Mouse (Mus musculus) midbrain, embryonic 10.5 days (tissue): Measurements from ENCODE around the gene Gm5346. TPM values are rescaled to one million over a fixed set of nuclear protein-coding genes. Genes with fewer than 3 reads are reported as not detected.
"Not testable (repeated sequence)": the region's sequence is repeated elsewhere in the genome, so short reads cannot be mapped to it uniquely, and the experiment has no call there.

Experiments used
- DNase-seq: peaks from one replicate; pipeline ENCODE4 v3.0.0-alpha.2; 2017; ENCODE audit warnings: low spot score
- H3K27ac ChIP-seq: fragments of 300-500 bp; sonication (generic); replicated peaks from 2 replicates; pipeline ENCODE4 v1.5.1; 2016; ENCODE audit warnings: mild to moderate bottlenecking
- H3K27me3 ChIP-seq: fragments of 300-500 bp; sonication (generic); 2 replicates; pipeline ENCODE4 v1.6.1; 2016; ENCODE audit warnings: low read depth, mild to moderate bottlenecking; ENCODE audit not compliant: poor library complexity, severe bottlenecking
- H3K36me3 ChIP-seq: fragments of 300-500 bp; sonication (generic); 2 replicates; pipeline ENCODE4 v1.6.1; 2016; ENCODE audit warnings: mild to moderate bottlenecking, moderate library complexity
- H3K4me1 ChIP-seq: fragments of 300-500 bp; sonication (generic); 2 replicates; pipeline ENCODE4 v1.6.1; 2016
- H3K4me3 ChIP-seq: fragments of 300-500 bp; sonication (generic); 2 replicates; pipeline ENCODE4 v1.5.1; 2016; ENCODE audit warnings: mild to moderate bottlenecking, moderate library complexity
- H3K9me3 ChIP-seq: fragments of 300-500 bp; sonication (generic); replicated peaks from 2 replicates; pipeline ENCODE4 v1.6.1; 2016; ENCODE audit warnings: mild to moderate bottlenecking
- WGBS: fragments of 180-500 bp; shearing (Covaris S2); methylation state at CpG from one replicate; pipeline ENCODE4 v1.1.7; 2016; 5-methylcytosine and 5-hydroxymethylcytosine counted together
- polyA plus RNA-seq: library from polyadenylated mRNA; unstranded; fragments of >200 nt; fragmentation: Nextera tagmentation; extraction: Ambion mirVana; gene quantifications from 2 replicates; pipeline ENCODE4 v1.2.1, GENCODE M21; 2016

Gene Gm5346
- not detected in 2 replicates for polyA plus RNA-seq

DNA sequence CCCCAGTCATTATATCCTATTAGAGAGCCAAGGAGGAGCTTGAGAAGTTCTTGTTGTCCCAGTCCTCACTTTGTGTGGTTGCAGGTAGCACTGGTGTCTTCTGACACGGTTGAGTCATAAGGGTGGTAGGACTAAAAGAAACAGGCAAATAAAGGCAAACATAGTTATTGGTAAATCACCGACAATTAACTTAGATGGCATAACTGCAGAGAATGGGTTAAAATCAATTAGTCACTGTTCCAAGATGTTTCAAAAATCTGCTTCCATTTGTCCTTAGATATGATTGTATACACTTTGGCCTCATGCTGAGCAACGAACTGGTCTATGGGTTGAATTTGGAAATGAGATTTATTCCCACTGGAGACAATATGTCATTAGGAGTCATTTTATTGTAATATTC, at the start of gene Gm5346:
TSS of gene Gm5346 (minus strand) at position 101 of the 400 bp plus-strand sequence.
- H3K9me3 ChIP-seq: no peaks in the 10 kb centered on the region
- 88% methylated on average over 3 of the region's 3 CpGs for WGBS
- H3K27ac ChIP-seq: no peak within 1 kb of the TSS
- H3K36me3 ChIP-seq: no peaks in the 10 kb centered on the region
- H3K4me1 ChIP-seq: no peaks in the 10 kb centered on the region
- H3K4me3 ChIP-seq: no peak within 1 kb of the TSS
- DNase-seq: no peak
- H3K27me3 ChIP-seq: no peaks in the 10 kb centered on the region

DNA sequence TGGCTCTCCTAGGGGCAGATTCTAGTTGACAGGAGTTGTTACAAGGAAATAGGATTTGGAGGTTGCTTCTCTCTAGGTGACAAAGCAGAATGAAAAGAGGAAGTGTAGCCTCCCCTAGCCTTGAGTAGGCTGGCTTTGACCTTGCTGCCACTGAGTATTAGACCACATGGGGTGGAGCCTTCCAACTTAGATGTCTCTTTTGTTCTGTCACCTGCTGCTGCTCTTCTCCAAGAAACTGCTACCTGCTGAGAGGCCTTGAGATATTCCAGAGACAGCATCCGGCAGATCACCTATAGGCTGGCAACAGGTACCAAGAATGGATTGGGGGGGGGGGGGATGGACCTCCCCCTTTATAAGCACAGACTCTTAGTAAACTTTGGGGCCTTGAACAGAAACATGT, 11.0 kb downstream of the Gm5346 start:
- no peak for DNase-seq
- Histone ChIP-seq H3K27me3 (no peaks in the 10 kb centered on the region), H3K4me3 (no peak overlapping the region), H3K36me3 (no peaks in the 10 kb centered on the region), H3K27ac (no peak overlapping the region), H3K9me3 (no peaks in the 10 kb centered on the region), H3K4me1 (no peaks in the 10 kb centered on the region)
- WGBS: 80% methylated on average over 1 of the region's 1 CpGs

DNA sequence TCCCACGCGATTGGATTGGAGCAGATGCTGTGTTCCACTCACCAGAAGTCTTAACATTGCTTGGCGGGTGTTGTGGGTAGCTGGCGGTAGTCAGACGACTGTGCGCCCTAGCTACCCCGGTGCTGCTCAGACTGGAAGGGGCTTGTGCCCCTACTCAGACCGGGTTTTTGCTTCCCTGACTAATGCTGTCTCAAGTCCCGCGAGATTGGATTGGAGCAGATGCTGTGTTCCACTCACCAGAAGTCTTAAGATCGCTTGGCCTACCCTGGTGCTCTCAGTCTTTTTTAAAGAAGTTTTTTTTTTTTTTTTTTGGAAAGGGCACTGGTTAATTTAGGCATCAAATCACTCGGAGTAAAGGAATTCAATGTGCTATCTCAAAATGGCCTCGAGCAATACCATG, 23.4 kb downstream of the Gm5346 start:
- not testable (repeated sequence) for H3K4me1 ChIP-seq, H3K36me3 ChIP-seq, H3K4me3 ChIP-seq, H3K27ac ChIP-seq, DNase-seq, H3K9me3 ChIP-seq, H3K27me3 ChIP-seq
- WGBS: 84% methylated on average over 13 of the region's 13 CpGs

DNA sequence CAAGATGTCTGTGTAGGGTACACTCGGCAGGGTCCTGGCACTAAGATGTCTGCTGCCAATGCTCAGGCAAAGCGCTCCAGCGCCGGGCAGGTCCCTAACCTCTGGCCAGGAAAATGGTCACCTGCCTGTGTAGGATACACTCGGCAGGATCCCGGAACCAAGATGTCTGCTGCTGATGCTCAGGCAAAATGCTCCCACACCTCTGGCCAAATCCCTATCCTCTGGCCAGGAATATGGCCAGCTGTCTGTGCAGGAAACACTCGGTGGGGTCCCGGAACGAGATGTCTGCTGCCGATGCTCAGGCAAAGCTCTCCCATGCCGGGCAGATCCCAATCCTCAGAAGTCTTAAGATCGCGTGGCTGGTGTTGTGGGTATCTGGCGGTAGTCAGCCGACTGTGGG, 23.9 kb downstream of the Gm5346 start:
- not testable (repeated sequence) for H3K27me3 ChIP-seq, H3K4me1 ChIP-seq, H3K27ac ChIP-seq, H3K36me3 ChIP-seq, H3K9me3 ChIP-seq, DNase-seq, H3K4me3 ChIP-seq
- WGBS: 92% methylated on average over 15 of the region's 15 CpGs

DNA sequence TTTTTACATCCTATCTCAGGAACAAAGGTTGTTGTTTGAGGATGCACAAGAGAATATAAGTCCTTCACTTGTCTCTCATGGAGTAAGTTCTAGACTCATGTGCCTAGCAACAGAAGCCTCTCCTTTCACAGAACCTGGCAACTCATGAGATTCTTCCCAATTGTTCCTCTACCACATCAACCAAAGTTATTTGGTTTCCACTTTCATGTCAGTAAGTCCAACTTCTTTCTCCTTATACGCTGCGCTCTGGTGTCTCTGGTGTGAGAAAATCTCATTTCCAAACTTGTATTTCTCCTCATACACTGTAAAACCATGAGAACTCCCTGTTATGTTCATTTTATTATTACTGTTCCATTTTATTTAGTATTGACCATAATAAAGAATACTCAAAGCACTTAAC, 50.5 kb downstream of the Gm5346 start, which contains the start of gene Adam26a:
TSS of gene Adam26a (minus strand) at position 101 of the 400 bp plus-strand sequence.
- H3K27ac ChIP-seq, H3K27me3 ChIP-seq, H3K4me3 ChIP-seq, H3K4me1 ChIP-seq, H3K36me3 ChIP-seq, DNase-seq, H3K9me3 ChIP-seq: not testable (repeated sequence)
- WGBS: 91% methylated on average over 2 of the region's 2 CpGs

Other genes starting within 250 kb of the Gm5346 start
- not detected in 2 replicates for gene Adam26b, start 99.2 kb downstream of the Gm5346 start, polyA plus RNA-seq
- not detected in 2 replicates for gene Adam26a, start 50.6 kb downstream of the Gm5346 start, polyA plus RNA-seq
- gene Adam34, start 82.8 kb upstream of the Gm5346 start, polyA plus RNA-seq: not detected in 2 replicates